Mouse (Mus musculus): Measurements from ENCODE around the gene Sipa1l3. TPM values are rescaled to one million over a fixed set of nuclear protein-coding genes. Genes with fewer than 3 reads are reported as not detected.

Gene Sipa1l3
- polyA plus RNA-seq, 2 experiments = 16.2 to 39.0 TPM

DNA sequence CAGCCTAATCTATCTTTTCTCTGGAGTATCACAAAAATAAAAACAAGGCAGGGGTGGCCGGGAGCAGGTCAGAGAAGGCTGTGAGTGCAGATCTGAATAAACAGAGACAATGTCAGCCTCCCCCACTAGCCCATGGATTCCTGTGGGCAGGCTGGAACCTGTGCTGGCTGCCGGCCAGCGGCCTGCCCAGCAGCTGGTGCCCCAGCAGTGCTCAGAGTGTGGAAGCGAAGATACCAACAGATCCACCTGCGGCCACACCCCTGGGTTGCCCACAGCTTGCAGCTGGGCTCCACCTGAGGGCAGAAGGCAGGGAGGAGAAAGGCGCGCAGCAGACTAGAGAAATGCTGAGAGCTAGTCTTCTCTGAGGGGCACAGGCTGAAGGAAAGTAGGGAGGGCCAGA is 47.1 kb downstream of the Sipa1l3 start:
- DNase-seq (ENCODE audit: low spot score) (no peak), ATAC-seq (ENCODE audit: low FRiP score, low read depth) (0 out of 2 replicates have a peak, but pooled peaks have one; percentile 37)
- Histone ChIP-seq H3K27me3 (ENCODE audit: control insufficient read depth, insufficient read depth, low read length) (no peaks in the 10 kb centered on the region), H3K4me1 (ENCODE audit: control insufficient read depth, insufficient read depth, low read length) (peaks cover 10% of the 10 kb centered on the region), H3K4me2 (replicated peaks; ENCODE audit: low read depth, low read length, severe bottlenecking) (no peak overlapping the region), H3K9me3 (ENCODE audit: control insufficient read depth, low read length) (0 out of 2 replicates have a peak, but pooled peaks cover 4% of the 10 kb centered on the region), H3K27ac (replicated peaks; ENCODE audit: low read depth, low read length) (no peak overlapping the region), H3K9ac (ENCODE audit: low read depth, low read length, severe bottlenecking) (0 out of 2 replicates have a peak overlapping the region, but pooled peaks have one; percentile 21), H3K36me3 (ENCODE audit: control insufficient read depth, insufficient read depth, low read length) (no peaks in the 10 kb centered on the region), H3K4me3 (replicated peaks; ENCODE audit: low read length) (no peak overlapping the region)
- 53% methylated on average over 7 of the region's 7 CpGs for WGBS
- TF ChIP-seq POLR2A (IDR thresholded peaks at IDR 0.05; ENCODE audit: borderline replicate concordance, extremely low read depth, insufficient read depth, insufficient read length) = no peak

GRCm38 (mm10) chr7:29469602-29470344 is 48.7 kb downstream of the Sipa1l3 start:
- H3K4me1 ChIP-seq (ENCODE audit: control insufficient read depth, insufficient read depth, low read length) = peaks cover 10% of the 10 kb centered on the region
- H3K9me3 ChIP-seq (ENCODE audit: control insufficient read depth, low read length) = no peaks in the 10 kb centered on the region
- no peak overlapping the region for H3K4me3 ChIP-seq (replicated peaks; ENCODE audit: low read length)
- no peaks in the 10 kb centered on the region for H3K27me3 ChIP-seq (ENCODE audit: control insufficient read depth, insufficient read depth, low read length)
- H3K27ac ChIP-seq (replicated peaks; ENCODE audit: low read depth, low read length) = no peak overlapping the region
- no peak for TF ChIP-seq POLR2A (IDR thresholded peaks at IDR 0.05; ENCODE audit: borderline replicate concordance, extremely low read depth, insufficient read depth, insufficient read length)
- 72% methylated on average over 7 of the region's 7 CpGs for WGBS
- H3K36me3 ChIP-seq (ENCODE audit: control insufficient read depth, insufficient read depth, low read length) = no peaks in the 10 kb centered on the region
- DNase-seq (ENCODE audit: low spot score) = no peak
- ATAC-seq (ENCODE audit: low FRiP score, low read depth) = no peak
- H3K9ac ChIP-seq (ENCODE audit: low read depth, low read length, severe bottlenecking) = no peak overlapping the region
- no peak overlapping the region for H3K4me2 ChIP-seq (replicated peaks; ENCODE audit: low read depth, low read length, severe bottlenecking)

DNA sequence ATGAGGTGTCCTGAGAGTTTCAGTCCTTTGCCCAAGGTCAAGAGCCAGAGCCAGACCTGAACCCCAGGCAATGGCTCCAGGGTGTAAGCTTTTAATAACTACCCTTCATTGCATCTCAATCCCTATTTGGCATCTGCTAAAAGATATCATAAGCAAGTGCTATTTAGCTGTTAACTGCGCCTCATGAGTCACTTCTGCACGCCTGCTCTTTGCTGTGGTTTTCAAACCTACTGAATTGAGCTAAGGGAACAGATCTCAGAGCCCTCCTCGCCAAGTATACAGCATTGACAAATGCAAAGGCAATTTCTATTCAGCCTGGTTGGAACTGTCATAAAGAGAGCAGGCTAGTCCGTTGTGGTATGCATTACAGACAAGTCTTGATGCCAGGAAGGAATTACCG is 49.8 kb downstream of the Sipa1l3 start:
- DNase-seq (ENCODE audit: low spot score) (no peak), ATAC-seq (ENCODE audit: low FRiP score, low read depth) (no peak)
- no peaks in the 10 kb centered on the region for H3K27me3 ChIP-seq (ENCODE audit: control insufficient read depth, insufficient read depth, low read length)
- H3K4me1 ChIP-seq (ENCODE audit: control insufficient read depth, insufficient read depth, low read length) = peaks cover 10% of the 10 kb centered on the region
- H3K4me2 ChIP-seq (replicated peaks; ENCODE audit: low read depth, low read length, severe bottlenecking) = no peak overlapping the region
- H3K9ac ChIP-seq (ENCODE audit: low read depth, low read length, severe bottlenecking) = no peak overlapping the region
- no peaks in the 10 kb centered on the region for H3K9me3 ChIP-seq (ENCODE audit: control insufficient read depth, low read length)
- H3K36me3 ChIP-seq (ENCODE audit: control insufficient read depth, insufficient read depth, low read length) = no peaks in the 10 kb centered on the region
- no peak overlapping the region for H3K4me3 ChIP-seq (replicated peaks; ENCODE audit: low read length)
- no peak for TF ChIP-seq POLR2A (IDR thresholded peaks at IDR 0.05; ENCODE audit: borderline replicate concordance, extremely low read depth, insufficient read depth, insufficient read length)
- 87% methylated on average over 5 of the region's 5 CpGs for WGBS
- no peak overlapping the region for H3K27ac ChIP-seq (replicated peaks; ENCODE audit: low read depth, low read length)

GRCm38 (mm10) chr7:29466585-29466984 is 51.9 kb downstream of the Sipa1l3 start:
- no peaks in the 10 kb centered on the region for H3K36me3 ChIP-seq (ENCODE audit: control insufficient read depth, insufficient read depth, low read length)
- H3K27ac ChIP-seq (replicated peaks; ENCODE audit: low read depth, low read length) = no peak overlapping the region
- ATAC-seq (ENCODE audit: low FRiP score, low read depth) = no peak
- H3K4me1 ChIP-seq (ENCODE audit: control insufficient read depth, insufficient read depth, low read length) = peaks cover 16% of the 10 kb centered on the region
- no peak for DNase-seq (ENCODE audit: low spot score)
- no peaks in the 10 kb centered on the region for H3K27me3 ChIP-seq (ENCODE audit: control insufficient read depth, insufficient read depth, low read length)
- WGBS = 70% methylated on average over 10 of the region's 10 CpGs
- TF ChIP-seq POLR2A (IDR thresholded peaks at IDR 0.05; ENCODE audit: borderline replicate concordance, extremely low read depth, insufficient read depth, insufficient read length) = no peak
- H3K4me3 ChIP-seq (replicated peaks; ENCODE audit: low read length) = no peak overlapping the region
- no peak overlapping the region for H3K9ac ChIP-seq (ENCODE audit: low read depth, low read length, severe bottlenecking)
- H3K9me3 ChIP-seq (ENCODE audit: control insufficient read depth, low read length) = no peaks in the 10 kb centered on the region
- no peak overlapping the region for H3K4me2 ChIP-seq (replicated peaks; ENCODE audit: low read depth, low read length, severe bottlenecking)

- WGBS = 79% methylated on average over 4 of the region's 4 CpGs
- DNase-seq (ENCODE audit: low spot score) = no peak
- no peak overlapping the region for H3K9ac ChIP-seq (ENCODE audit: low read depth, low read length, severe bottlenecking)
- H3K4me2 ChIP-seq (replicated peaks; ENCODE audit: low read depth, low read length, severe bottlenecking) = no peak overlapping the region
- H3K27ac ChIP-seq (replicated peaks; ENCODE audit: low read depth, low read length) = no peak overlapping the region
- peaks cover 14% of the 10 kb centered on the region for H3K4me1 ChIP-seq (ENCODE audit: control insufficient read depth, insufficient read depth, low read length)
- H3K4me3 ChIP-seq (replicated peaks; ENCODE audit: low read length) = no peak overlapping the region
- no peak for ATAC-seq (ENCODE audit: low FRiP score, low read depth)
- H3K36me3 ChIP-seq (ENCODE audit: control insufficient read depth, insufficient read depth, low read length) = no peaks in the 10 kb centered on the region
- TF ChIP-seq POLR2A (IDR thresholded peaks at IDR 0.05; ENCODE audit: borderline replicate concordance, extremely low read depth, insufficient read depth, insufficient read length) = no peak
- H3K27me3 ChIP-seq (ENCODE audit: control insufficient read depth, insufficient read depth, low read length) = no peaks in the 10 kb centered on the region
- H3K9me3 ChIP-seq (ENCODE audit: control insufficient read depth, low read length) = no peaks in the 10 kb centered on the region
Observed at GRCm38 (mm10) chr7:29465736-29466135, 52.7 kb downstream of the Sipa1l3 start.

All from limb, embryonic 14.5 days (tissue).